Mouse (Mus musculus) lung, embryonic 14.5 days (tissue): ENCODE measurements around the gene Tsc2. TPM values are rescaled to one million over a fixed set of nuclear protein-coding genes. Genes with fewer than 3 reads are reported as not detected.
A peak's percentile ranks its signal among the peaks of the same experiment; 100 is the strongest.

Experiments
- ATAC-seq: fragments of 200-750 bp; cut with Nextera tagmentation; 2 replicates; pipeline ENCODE4 v1.8.0; 2017; ENCODE audit warnings: mild to moderate bottlenecking, moderate TSS enrichment, moderate library complexity; ENCODE audit not compliant: insufficient read depth
- DNase-seq: peaks from one replicate; pipeline ENCODE4 v3.0.0-alpha.2; 2015
- H3K27ac ChIP-seq: fragments of 300-500 bp; sonication (generic); 2 replicates; pipeline ENCODE4 v1.5.1; 2014; ENCODE audit warnings: low read depth, mild to moderate bottlenecking, moderate library complexity
- H3K27me3 ChIP-seq: fragments of 300-500 bp; sonication (generic); 2 replicates; pipeline ENCODE4 v1.6.1; 2014; ENCODE audit warnings: low read length, control low read depth; ENCODE audit not compliant: insufficient read depth
- H3K36me3 ChIP-seq: fragments of 300-500 bp; sonication (generic); 2 replicates; pipeline ENCODE4 v1.6.1; 2014; ENCODE audit warnings: control low read depth; ENCODE audit not compliant: insufficient read depth
- H3K4me1 ChIP-seq: fragments of 300-500 bp; sonication (generic); 2 replicates; pipeline ENCODE4 v1.6.1; 2014; ENCODE audit warnings: antibody characterized with exemption, control low read depth; ENCODE audit not compliant: insufficient read depth
- H3K4me2 ChIP-seq: fragments of 300-500 bp; sonication (generic); 2 replicates; pipeline ENCODE4 v1.6.1; 2014; ENCODE audit warnings: mild to moderate bottlenecking
- H3K4me3 ChIP-seq: fragments of 300-500 bp; sonication (generic); 2 replicates; pipeline ENCODE4 v1.5.1; 2014; ENCODE audit warnings: low read depth, low read length
- H3K9ac ChIP-seq: fragments of 300-500 bp; sonication (generic); 2 replicates; pipeline ENCODE4 v1.6.1; 2014
- H3K9me3 ChIP-seq: fragments of 300-500 bp; sonication (generic); 2 replicates; pipeline ENCODE4 v1.6.1; 2016; ENCODE audit warnings: low read depth, low read length, control low read depth
- CTCF ChIP-seq: IDR thresholded peaks from 2 replicates; pipeline ENCODE4 v1.5.1; 2016; ENCODE audit warnings: antibody characterized with exemption, low read depth
- WGBS: fragments of 180-500 bp; shearing (Covaris S2); extraction: QIAGEN DNeasy Blood & Tissue Kit; methylation state at CpG from one replicate; pipeline ENCODE4 v1.1.7; 2014; 5-methylcytosine and 5-hydroxymethylcytosine counted together
- polyA plus RNA-seq: library from polyadenylated mRNA; unstranded; fragments of >200 nt; fragmentation: Nextera tagmentation; extraction: Ambion mirVana; gene quantifications from 2 replicates; pipeline ENCODE4 v1.2.1, GENCODE M21; 2014

The Tsc2 gene
- polyA plus RNA-seq, 1 experiment from 2014 or later = 66.5 TPM

DNA sequence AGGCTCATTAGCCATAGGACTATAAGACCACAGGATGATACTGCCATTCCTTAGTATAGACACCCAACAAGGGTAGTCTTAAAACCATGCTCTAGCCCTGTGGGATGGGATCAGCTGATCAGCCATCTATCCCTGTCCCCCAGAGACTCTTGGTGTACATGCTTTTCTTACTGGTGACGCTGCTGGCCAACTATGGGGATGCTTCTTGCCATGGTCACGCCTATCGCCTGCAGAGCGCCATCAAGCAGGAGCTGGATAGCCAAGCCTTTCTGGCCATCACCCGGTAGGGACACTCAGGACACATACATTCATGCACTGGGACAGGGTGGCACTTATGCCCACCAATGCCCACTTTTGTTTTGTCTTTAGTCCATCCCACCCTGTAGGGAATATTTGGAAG lies 40.7 kb downstream of the Tsc2 start:
- Histone ChIP-seq H3K4me1 (no peaks in the 10 kb centered on the region), H3K9ac (no peak overlapping the region), H3K9me3 (no peaks in the 10 kb centered on the region), H3K4me3 (no peak overlapping the region), H3K4me2 (no peak overlapping the region), H3K36me3 (peaks cover 91% of the 10 kb centered on the region), H3K27me3 (no peaks in the 10 kb centered on the region), H3K27ac (no peak overlapping the region)
- ATAC-seq (no peak), DNase-seq (no peak)
- WGBS = 94% methylated on average over 5 of the region's 5 CpGs
- TF ChIP-seq CTCF = no peak

DNA sequence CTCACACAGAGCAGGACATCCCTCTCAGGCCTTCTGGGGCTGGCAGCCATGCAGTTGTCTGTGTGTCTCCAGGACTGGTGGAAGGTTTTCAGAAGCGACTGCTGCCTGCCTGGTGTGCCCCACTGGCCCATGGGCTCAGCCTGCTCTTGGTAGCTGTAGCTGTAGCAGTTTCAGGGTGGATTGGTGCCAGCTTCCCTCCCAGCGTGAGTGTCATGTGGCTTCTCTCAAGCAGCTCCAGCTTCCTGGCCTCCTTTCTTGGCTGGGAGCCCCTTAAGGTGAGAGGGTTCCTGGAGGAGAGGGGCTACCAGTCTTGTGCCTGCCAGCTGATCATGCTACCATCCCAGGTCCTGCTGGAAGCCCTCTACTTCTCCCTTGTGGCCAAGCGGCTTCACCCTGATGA lies 41.5 kb downstream of the Tsc2 start:
- Histone ChIP-seq H3K4me1 (no peaks in the 10 kb centered on the region), H3K27ac (no peak overlapping the region), H3K36me3 (peaks cover 91% of the 10 kb centered on the region), H3K4me2 (no peak overlapping the region), H3K4me3 (no peak overlapping the region), H3K9me3 (no peaks in the 10 kb centered on the region), H3K27me3 (no peaks in the 10 kb centered on the region), H3K9ac (no peak overlapping the region)
- no peak for TF ChIP-seq CTCF
- WGBS = 79% methylated on average over 3 of the region's 3 CpGs
- no peak for ATAC-seq
- no peak for DNase-seq

DNA sequence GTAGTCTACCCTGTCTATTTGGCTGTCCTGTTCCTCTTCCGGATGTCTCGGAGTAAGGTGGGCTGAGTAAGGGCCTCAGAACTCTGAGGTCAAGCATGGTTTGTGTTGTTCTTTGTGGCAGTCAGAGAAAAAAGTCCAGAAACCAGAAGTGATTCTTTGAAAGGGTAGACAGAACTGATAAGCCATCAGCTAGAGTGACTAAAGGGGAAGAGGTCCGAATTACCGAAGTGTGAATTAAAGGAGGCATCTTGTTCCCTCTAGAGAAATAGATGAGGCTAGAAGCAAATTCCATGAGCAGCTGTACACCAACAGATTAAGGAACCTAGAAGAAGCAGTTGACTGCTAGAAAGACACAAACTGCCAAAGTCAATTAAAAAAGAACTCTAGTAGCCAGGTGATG lies 45.9 kb downstream of the Tsc2 start:
- no peak overlapping the region for H3K9ac ChIP-seq
- TF ChIP-seq CTCF = no peak
- no peaks in the 10 kb centered on the region for H3K27me3 ChIP-seq
- 92% methylated on average over 4 of the region's 4 CpGs for WGBS
- no peaks in the 10 kb centered on the region for H3K9me3 ChIP-seq
- no peak overlapping the region for H3K27ac ChIP-seq
- DNase-seq (no peak), ATAC-seq (no peak)
- H3K4me3 ChIP-seq = no peak overlapping the region
- peaks cover 79% of the 10 kb centered on the region for H3K36me3 ChIP-seq
- no peak overlapping the region for H3K4me2 ChIP-seq
- no peaks in the 10 kb centered on the region for H3K4me1 ChIP-seq

DNA sequence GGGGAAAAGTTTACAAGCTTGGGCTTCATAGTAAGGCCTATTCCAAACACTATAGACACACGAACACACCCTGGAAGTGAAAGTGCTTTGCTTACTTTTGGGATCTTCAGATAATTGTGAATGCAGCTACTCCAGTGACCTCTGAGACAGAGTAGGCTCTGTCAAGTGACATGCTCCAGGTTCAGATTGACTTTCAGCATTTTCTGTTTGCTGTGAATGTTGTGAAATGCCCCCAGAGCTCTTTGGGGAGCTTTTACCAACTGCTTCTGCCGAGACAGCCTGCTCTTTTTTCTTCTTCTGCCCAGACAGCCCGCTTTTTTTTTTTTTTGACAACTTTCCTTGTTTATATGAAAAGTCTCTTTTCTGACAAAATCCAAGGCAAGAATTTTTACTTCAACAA lies 47.9 kb downstream of the Tsc2 start:
- H3K4me2 ChIP-seq = no peak overlapping the region
- no peaks in the 10 kb centered on the region for H3K27me3 ChIP-seq
- DNase-seq (peak; percentile 9), ATAC-seq (no peak)
- 55% methylated on average over 3 of the region's 3 CpGs for WGBS
- no peaks in the 10 kb centered on the region for H3K4me1 ChIP-seq
- no peaks in the 10 kb centered on the region for H3K9me3 ChIP-seq
- H3K4me3 ChIP-seq = no peak overlapping the region
- no peak overlapping the region for H3K27ac ChIP-seq
- no peak for TF ChIP-seq CTCF
- peaks cover 81% of the 10 kb centered on the region for H3K36me3 ChIP-seq
- no peak overlapping the region for H3K9ac ChIP-seq

- Histone ChIP-seq H3K36me3 (peaks cover 83% of the 10 kb centered on the region), H3K27ac (peak overlapping the region; percentile 32; the same call in 1 of the 2 replicates), H3K27me3 (no peaks in the 10 kb centered on the region), H3K4me2 (no peak overlapping the region), H3K9me3 (no peaks in the 10 kb centered on the region), H3K9ac (no peak overlapping the region), H3K4me3 (no peak overlapping the region), H3K4me1 (no peaks in the 10 kb centered on the region)
- DNase-seq (peak; percentile 50), ATAC-seq (peak; percentile 44; the same call in 1 of the 2 replicates)
- WGBS = 62% methylated on average over 5 of the region's 5 CpGs
- no peak for TF ChIP-seq CTCF
These were observed 48.6 kb downstream of the Tsc2 start for GRCm38 (mm10) chr17:24583599-24584460.

- Histone ChIP-seq H3K27ac (no peak overlapping the region), H3K27me3 (no peaks in the 10 kb centered on the region), H3K4me3 (no peak overlapping the region), H3K4me1 (no peaks in the 10 kb centered on the region), H3K9ac (no peak overlapping the region), H3K36me3 (peaks cover 85% of the 10 kb centered on the region), H3K4me2 (no peak overlapping the region), H3K9me3 (no peaks in the 10 kb centered on the region)
- DNase-seq (no peak), ATAC-seq (no peak)
- 89% methylated on average over 2 of the region's 2 CpGs for WGBS
- TF ChIP-seq CTCF = no peak
These were observed 52.1 kb downstream of the Tsc2 start for GRCm38 (mm10) chr17:24580287-24580686.

GRCm38 (mm10) chr17:24579532-24579931 lies 52.9 kb downstream of the Tsc2 start:
- no peak overlapping the region for H3K4me2 ChIP-seq
- no peak overlapping the region for H3K4me3 ChIP-seq
- H3K9me3 ChIP-seq = no peaks in the 10 kb centered on the region
- ATAC-seq = no peak
- no peak overlapping the region for H3K9ac ChIP-seq
- H3K4me1 ChIP-seq = no peaks in the 10 kb centered on the region
- no peak overlapping the region for H3K27ac ChIP-seq
- DNase-seq = no peak
- 94% methylated on average over 3 of the region's 3 CpGs for WGBS
- peaks cover 87% of the 10 kb centered on the region for H3K36me3 ChIP-seq
- no peak for TF ChIP-seq CTCF
- no peaks in the 10 kb centered on the region for H3K27me3 ChIP-seq
